Mouse (Mus musculus): ENCODE data around the gene Rab22a. TPM values are rescaled to one million over a fixed set of nuclear protein-coding genes. Genes with fewer than 3 reads are reported as not detected.
"Not testable (repeated sequence)": the region's sequence is repeated elsewhere in the genome, so short reads cannot be mapped to it uniquely, and the experiment has no call there.

Gene Rab22a
- polyA plus RNA-seq, 1 experiment from 2014 or later = 39.3 TPM

- WGBS = 83% methylated on average over 6 of the region's 7 CpGs
- H3K27ac ChIP-seq (ENCODE audit: poor library complexity, severe bottlenecking); ATAC-seq (ENCODE audit: insufficient number of reproducible peaks, low FRiP score); H3K4me2 ChIP-seq; H3K36me3 ChIP-seq; H3K27me3 ChIP-seq (replicated peaks); H3K9me3 ChIP-seq (replicated peaks); H3K9ac ChIP-seq; H3K4me1 ChIP-seq (replicated peaks); H3K4me3 ChIP-seq: not testable (repeated sequence)
These were observed 59.6 kb downstream of the Rab22a start, which contains the start of gene 1700010B08Rik for GRCm38 (mm10) chr2:173719115-173719514. Gene 1700010B08Rik, plus strand, starts transcription at chr2:173719415.

GRCm38 (mm10) chr2:173722251-173722857 is 62.8 kb downstream of the Rab22a start:
- no peak overlapping the region for H3K4me3 ChIP-seq

GRCm38 (mm10) chr2:173724382-173724781 is 64.8 kb downstream of the Rab22a start:
- Histone ChIP-seq H3K36me3 (no peaks in the 10 kb centered on the region), H3K4me2 (no peak overlapping the region), H3K4me1 (replicated peaks) (no peaks in the 10 kb centered on the region), H3K27ac (ENCODE audit: poor library complexity, severe bottlenecking) (no peak overlapping the region), H3K27me3 (replicated peaks) (no peaks in the 10 kb centered on the region), H3K9ac (no peak overlapping the region), H3K4me3 (no peak overlapping the region), H3K9me3 (replicated peaks) (0 out of 2 replicates have a peak, but pooled peaks cover 4% of the 10 kb centered on the region)
- WGBS = 46% methylated on average over 14 of the region's 14 CpGs
- ATAC-seq (ENCODE audit: insufficient number of reproducible peaks, low FRiP score) = no peak

More at GRCm38 (mm10) chr2:173722251-173722857, 62.8 kb downstream of the Rab22a start:
- H3K9me3 ChIP-seq (replicated peaks) = 0 out of 2 replicates have a peak, but pooled peaks cover 4% of the 10 kb centered on the region
- H3K4me2 ChIP-seq = no peak overlapping the region
- WGBS = 73% methylated on average over 11 of the region's 11 CpGs
- H3K4me1 ChIP-seq (replicated peaks) = no peaks in the 10 kb centered on the region
- H3K27ac ChIP-seq (ENCODE audit: poor library complexity, severe bottlenecking) = no peak overlapping the region
- no peak overlapping the region for H3K9ac ChIP-seq
- no peaks in the 10 kb centered on the region for H3K36me3 ChIP-seq
- ATAC-seq (ENCODE audit: insufficient number of reproducible peaks, low FRiP score) = no peak
- no peaks in the 10 kb centered on the region for H3K27me3 ChIP-seq (replicated peaks)

GRCm38 (mm10) chr2:173724940-173725807 is 65.6 kb downstream of the Rab22a start:
- H3K9me3 ChIP-seq (replicated peaks) = no peaks in the 10 kb centered on the region
- ATAC-seq (ENCODE audit: insufficient number of reproducible peaks, low FRiP score) = no peak
- WGBS = 69% methylated on average over 15 of the region's 15 CpGs
- no peaks in the 10 kb centered on the region for H3K27me3 ChIP-seq (replicated peaks)
- H3K9ac ChIP-seq = no peak overlapping the region
- H3K27ac ChIP-seq (ENCODE audit: poor library complexity, severe bottlenecking) = no peak overlapping the region
- H3K4me1 ChIP-seq (replicated peaks) = peaks cover 4% of the 10 kb centered on the region
- H3K4me3 ChIP-seq = no peak overlapping the region
- H3K36me3 ChIP-seq = no peaks in the 10 kb centered on the region
- no peak overlapping the region for H3K4me2 ChIP-seq

GRCm38 (mm10) chr2:173725819-173726218 is 66.3 kb downstream of the Rab22a start:
- Histone ChIP-seq H3K36me3 (no peaks in the 10 kb centered on the region), H3K4me3 (no peak overlapping the region), H3K9ac (no peak overlapping the region), H3K27ac (ENCODE audit: poor library complexity, severe bottlenecking) (no peak overlapping the region), H3K4me2 (no peak overlapping the region), H3K9me3 (replicated peaks) (no peaks in the 10 kb centered on the region), H3K27me3 (replicated peaks) (no peaks in the 10 kb centered on the region), H3K4me1 (replicated peaks) (peaks cover 11% of the 10 kb centered on the region)
- ATAC-seq (ENCODE audit: insufficient number of reproducible peaks, low FRiP score) = no peak
- WGBS = 81% methylated on average over 4 of the region's 4 CpGs

- Histone ChIP-seq H3K36me3 (no peaks in the 10 kb centered on the region), H3K9me3 (replicated peaks) (no peaks in the 10 kb centered on the region), H3K27ac (ENCODE audit: poor library complexity, severe bottlenecking) (no peak overlapping the region), H3K4me2 (peak overlapping the region; percentile 36), H3K27me3 (replicated peaks) (no peaks in the 10 kb centered on the region), H3K9ac (no peak overlapping the region), H3K4me3 (no peak overlapping the region), H3K4me1 (replicated peaks) (peaks cover 14% of the 10 kb centered on the region)
- WGBS = 11% methylated on average over 9 of the region's 9 CpGs
- peak; percentile 46 for ATAC-seq (ENCODE audit: insufficient number of reproducible peaks, low FRiP score)
These were observed 70.9 kb downstream of the Rab22a start for GRCm38 (mm10) chr2:173730444-173730966.

- no peak for ATAC-seq (ENCODE audit: insufficient number of reproducible peaks, low FRiP score)
- Histone ChIP-seq H3K27me3 (replicated peaks) (no peaks in the 10 kb centered on the region), H3K4me2 (no peak overlapping the region), H3K36me3 (peaks cover 5% of the 10 kb centered on the region; the same call in 1 of the 2 replicates), H3K4me3 (no peak overlapping the region), H3K9me3 (replicated peaks) (no peaks in the 10 kb centered on the region), H3K9ac (no peak overlapping the region), H3K4me1 (replicated peaks) (peaks cover 29% of the 10 kb centered on the region), H3K27ac (ENCODE audit: poor library complexity, severe bottlenecking) (no peak overlapping the region)
- WGBS = 69% methylated on average over 2 of the region's 2 CpGs
These were observed 74.9 kb downstream of the Rab22a start for GRCm38 (mm10) chr2:173734426-173734825.

GRCm38 (mm10) chr2:173737222-173737989 is 77.8 kb downstream of the Rab22a start, which contains the start of gene Vapb:
Gene Vapb, plus strand, starts transcription at chr2:173737511.
- Histone ChIP-seq H3K36me3 (peaks cover 10% of the 10 kb centered on the region), H3K4me2 (peak within 1 kb of the TSS; percentile 90), H3K4me1 (replicated peaks) (peaks cover 16% of the 10 kb centered on the region), H3K9ac (peak within 1 kb of the TSS; percentile 80), H3K27ac (ENCODE audit: poor library complexity, severe bottlenecking) (peak within 1 kb of the TSS; percentile 67), H3K27me3 (replicated peaks) (no peaks in the 10 kb centered on the region), H3K9me3 (replicated peaks) (no peaks in the 10 kb centered on the region), H3K4me3 (peak within 1 kb of the TSS; percentile 74)
- ATAC-seq (ENCODE audit: insufficient number of reproducible peaks, low FRiP score) = peak; percentile 97
- under 1% methylated on average over 70 of the region's 70 CpGs for WGBS

GRCm38 (mm10) chr2:173738232-173738631 is 78.7 kb downstream of the Rab22a start:
- Histone ChIP-seq H3K36me3 (peaks cover 10% of the 10 kb centered on the region), H3K4me3 (peak overlapping the region; percentile 74), H3K27ac (ENCODE audit: poor library complexity, severe bottlenecking) (no peak overlapping the region), H3K27me3 (replicated peaks) (no peaks in the 10 kb centered on the region), H3K9me3 (replicated peaks) (no peaks in the 10 kb centered on the region), H3K4me1 (replicated peaks) (peaks cover 16% of the 10 kb centered on the region), H3K4me2 (peak overlapping the region; percentile 90), H3K9ac (peak overlapping the region; percentile 80)
- 63% methylated on average over 9 of the region's 9 CpGs for WGBS
- ATAC-seq (ENCODE audit: insufficient number of reproducible peaks, low FRiP score) = no peak

- H3K9ac ChIP-seq = no peak overlapping the region
- no peaks in the 10 kb centered on the region for H3K9me3 ChIP-seq (replicated peaks)
- H3K36me3 ChIP-seq = peaks cover 10% of the 10 kb centered on the region
- no peak overlapping the region for H3K4me3 ChIP-seq
- whole genome bisulfite sequencing = 92% methylated on average over 7 of the region's 7 CpGs
- peaks cover 18% of the 10 kb centered on the region for H3K4me1 ChIP-seq (replicated peaks)
- H3K27me3 ChIP-seq (replicated peaks) = no peaks in the 10 kb centered on the region
- no peak for ATAC-seq (ENCODE audit: insufficient number of reproducible peaks, low FRiP score)
- H3K27ac ChIP-seq (ENCODE audit: poor library complexity, severe bottlenecking) = no peak overlapping the region
- no peak overlapping the region for H3K4me2 ChIP-seq
These were observed 79.5 kb downstream of the Rab22a start for GRCm38 (mm10) chr2:173739107-173739506.
